Mouse (Mus musculus): ENCODE measurements at regions not wholly inside any gene's neighbourhood (a gene's known extent, or its start where the extent isn't known, plus 50 kb on each side); places are given as distances from the start of the nearest gene placed in this dataset.
A peak's percentile ranks its signal among the peaks of the same experiment; 100 is the strongest.
"Not testable (repeated sequence)": the region's sequence is repeated elsewhere in the genome, so short reads cannot be mapped to it uniquely, and the experiment has no call there.

- DNase-seq (ENCODE audit: low spot score in 2 of 2); intact Hi-C loops (cut with DNase I): not testable (repeated sequence)
These were observed 169.3 kb downstream of the Qk start for GRCm38 (mm10) chr17:10150403-10150689.

- DNase-seq (ENCODE audit: low spot score in 2 of 2): no peak
- intact Hi-C loops (cut with DNase I): no loop called here
These were observed 169.8 kb downstream of the Qk start for GRCm38 (mm10) chr17:10149682-10150402.

GRCm38 (mm10) chr17:10147106-10147505, 172.5 kb downstream of the Qk start:
- intact Hi-C loops (cut with DNase I): no loop called here

GRCm38 (mm10) chr17:10146576-10146975, 173.1 kb downstream of the Qk start:
- intact Hi-C loops (cut with DNase I): no loop called here
- peak in 1 of 2 experiments; percentile 16 for DNase-seq (ENCODE audit: low spot score in 2 of 2)

More at GRCm38 (mm10) chr17:10147106-10147505, 172.5 kb downstream of the Qk start:
- DNase-seq (ENCODE audit: low spot score in 2 of 2): no peak

GRCm38 (mm10) chr17:10138847-10139246, 180.8 kb downstream of the Qk start:
- intact Hi-C loops (cut with DNase I): no loop called here
- no peak for DNase-seq (ENCODE audit: low spot score in 2 of 2)

- intact Hi-C loops (cut with DNase I): no loop called here
- DNase-seq (ENCODE audit: low spot score in 2 of 2): no peak
These were observed 181.3 kb downstream of the Qk start for GRCm38 (mm10) chr17:10138374-10138773.

- intact Hi-C loops (cut with DNase I): no loop called here
- no peak for DNase-seq (ENCODE audit: low spot score in 2 of 2)
These were observed 184.5 kb downstream of the Qk start for GRCm38 (mm10) chr17:10135111-10135510.

GRCm38 (mm10) chr17:10128591-10128990, 191.1 kb downstream of the Qk start:
- intact Hi-C loops (cut with DNase I): no loop called here
- no peak for DNase-seq (ENCODE audit: low spot score in 2 of 2)

GRCm38 (mm10) chr17:10122411-10122810, 197.2 kb downstream of the Qk start:
- intact Hi-C loops (cut with DNase I): no loop called here
- no peak for DNase-seq (ENCODE audit: low spot score in 2 of 2)

- intact Hi-C loops (cut with DNase I): no loop called here
- no peak for DNase-seq (ENCODE audit: low spot score in 2 of 2)
These were observed 207.5 kb downstream of the Qk start for GRCm38 (mm10) chr17:10112118-10112517.

GRCm38 (mm10) chr17:10110375-10110675, 209.3 kb downstream of the Qk start:
- DNase-seq (ENCODE audit: low spot score in 2 of 2): no peak
- intact Hi-C loops (cut with DNase I): no loop called here

GRCm38 (mm10) chr17:10109511-10110374, 209.9 kb downstream of the Qk start:
- peak in 1 of 2 experiments; percentile 12 for DNase-seq (ENCODE audit: low spot score in 2 of 2)
- intact Hi-C loops (cut with DNase I): no loop called here

- intact Hi-C loops (cut with DNase I): no loop called here
- DNase-seq (ENCODE audit: low spot score in 2 of 2): peak in 1 of 2 experiments; percentile 24
These were observed 214.4 kb downstream of the Qk start for GRCm38 (mm10) chr17:10105299-10105698.

GRCm38 (mm10) chr17:10098199-10098598, 221.5 kb downstream of the Qk start:
- no peak for DNase-seq (ENCODE audit: low spot score in 2 of 2)
- intact Hi-C loops (cut with DNase I): no loop called here

- peak in 1 of 2 experiments; percentile 30 for DNase-seq (ENCODE audit: low spot score in 2 of 2)
These were observed 222.0 kb downstream of the Qk start for GRCm38 (mm10) chr17:10097691-10098090.

GRCm38 (mm10) chr17:10095841-10096301, 223.8 kb downstream of the Qk start:
- no peak for DNase-seq (ENCODE audit: low spot score in 2 of 2)
- intact Hi-C loops (cut with DNase I): no loop called here

More at GRCm38 (mm10) chr17:10097691-10098090, 222.0 kb downstream of the Qk start:
- intact Hi-C loops (cut with DNase I): no loop called here

- DNase-seq (ENCODE audit: low spot score in 2 of 2): no peak
- intact Hi-C loops (cut with DNase I): no loop called here
These were observed 225.5 kb downstream of the Qk start for GRCm38 (mm10) chr17:10094108-10094521.

- DNase-seq (ENCODE audit: low spot score in 2 of 2): peak in 1 of 2 experiments; percentile 29
- intact Hi-C loops (cut with DNase I): no loop called here
These were observed 226.1 kb downstream of the Qk start for GRCm38 (mm10) chr17:10093437-10094107.

GRCm38 (mm10) chr17:10087192-10087886, 232.3 kb downstream of the Qk start:
- intact Hi-C loops (cut with DNase I): no loop called here
- no peak for DNase-seq (ENCODE audit: low spot score in 2 of 2)

- intact Hi-C loops (cut with DNase I): no loop called here
- DNase-seq (ENCODE audit: low spot score in 2 of 2): no peak
These were observed 233.1 kb downstream of the Qk start for GRCm38 (mm10) chr17:10086558-10086957.
